Mouse (Mus musculus): Measurements from ENCODE around the gene Zbtb20. TPM values are rescaled to one million over a fixed set of nuclear protein-coding genes. Genes with fewer than 3 reads are reported as not detected.

Zbtb20 gene
- total and polyA plus RNA-seq, 2 experiments from 2014 or later, result 25.2 to 38.0 TPM

DNA sequence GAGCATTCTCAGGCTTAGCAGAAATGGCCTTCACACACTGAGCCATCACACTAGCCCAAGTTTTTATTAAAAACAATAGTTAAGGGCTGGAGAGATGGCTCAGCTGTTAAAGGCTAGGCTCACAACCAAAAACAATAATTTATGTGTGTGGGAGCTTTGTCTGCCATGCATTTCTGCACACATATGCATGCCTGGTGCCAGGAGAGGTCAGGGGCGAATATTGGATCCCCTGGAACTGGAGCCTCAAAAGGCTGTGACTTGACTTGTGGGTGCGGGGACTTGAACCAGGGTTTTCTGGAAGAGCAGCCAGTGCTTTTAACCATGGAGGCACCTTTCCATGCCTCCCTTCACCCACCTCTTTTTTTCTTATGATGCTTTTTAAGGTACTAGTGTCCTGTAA, 685.6 kb downstream of the Zbtb20 start:
- H3K9me3 ChIP-seq (ENCODE audit: low read length), result no peaks in the 10 kb centered on the region
- no peak for DNase-seq (ENCODE audit: low spot score)
- no peak for ATAC-seq (ENCODE audit: low FRiP score)
- no peak overlapping the region for H3K4me3 ChIP-seq (ENCODE audit: low read depth, low read length)
- no peak overlapping the region for H3K4me2 ChIP-seq (ENCODE audit: low read depth, low read length, poor library complexity, severe bottlenecking)
- H3K36me3 ChIP-seq (ENCODE audit: insufficient read depth, low read length), result no peaks in the 10 kb centered on the region
- WGBS, result 93% methylated on average over 2 of the region's 2 CpGs
- no peak overlapping the region for H3K27ac ChIP-seq (ENCODE audit: low read depth, low read length)
- H3K9ac ChIP-seq (replicated peaks; ENCODE audit: low read length, poor library complexity, severe bottlenecking), result no peak overlapping the region
- no peaks in the 10 kb centered on the region for H3K4me1 ChIP-seq (ENCODE audit: insufficient read depth, low read length)
- H3K27me3 ChIP-seq (ENCODE audit: insufficient read depth, low read length), result no peaks in the 10 kb centered on the region
- no peak for TF ChIP-seq CTCF (IDR thresholded peaks at IDR 0.05)

DNA sequence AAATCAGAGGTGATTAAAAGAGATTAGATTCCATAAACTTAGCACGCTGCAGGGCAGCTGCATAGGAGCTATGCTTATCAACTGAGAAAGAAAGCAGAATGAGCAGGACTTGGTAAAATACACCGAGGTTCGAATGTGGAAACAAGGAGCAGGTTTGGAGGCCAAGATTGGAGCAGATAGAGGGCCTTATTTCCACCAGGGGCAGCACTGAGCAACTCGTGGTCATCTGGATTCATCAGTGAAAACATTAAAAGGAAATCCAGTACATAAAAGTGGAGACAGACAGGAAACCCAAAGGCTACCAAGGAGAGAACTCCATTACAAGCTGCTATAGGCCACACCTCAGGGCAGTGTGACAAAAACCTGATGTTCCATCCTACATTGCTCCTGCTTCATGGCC, 686.3 kb downstream of the Zbtb20 start:
- no peaks in the 10 kb centered on the region for H3K36me3 ChIP-seq (ENCODE audit: insufficient read depth, low read length)
- TF ChIP-seq CTCF (IDR thresholded peaks at IDR 0.05), result peak; percentile 57
- H3K9ac ChIP-seq (replicated peaks; ENCODE audit: low read length, poor library complexity, severe bottlenecking), result no peak overlapping the region
- ATAC-seq (ENCODE audit: low FRiP score) (no peak), DNase-seq (ENCODE audit: low spot score) (no peak)
- H3K27me3 ChIP-seq (ENCODE audit: insufficient read depth, low read length), result no peaks in the 10 kb centered on the region
- no peak overlapping the region for H3K4me3 ChIP-seq (ENCODE audit: low read depth, low read length)
- 85% methylated on average over 4 of the region's 4 CpGs for WGBS
- no peak overlapping the region for H3K4me2 ChIP-seq (ENCODE audit: low read depth, low read length, poor library complexity, severe bottlenecking)
- no peaks in the 10 kb centered on the region for H3K9me3 ChIP-seq (ENCODE audit: low read length)
- H3K4me1 ChIP-seq (ENCODE audit: insufficient read depth, low read length), result no peaks in the 10 kb centered on the region
- no peak overlapping the region for H3K27ac ChIP-seq (ENCODE audit: low read depth, low read length)

- Histone ChIP-seq H3K4me1 (ENCODE audit: insufficient read depth, low read length) (no peaks in the 10 kb centered on the region), H3K27ac (ENCODE audit: low read depth, low read length) (no peak overlapping the region), H3K36me3 (ENCODE audit: insufficient read depth, low read length) (no peaks in the 10 kb centered on the region), H3K4me2 (ENCODE audit: low read depth, low read length, poor library complexity, severe bottlenecking) (no peak overlapping the region), H3K9ac (replicated peaks; ENCODE audit: low read length, poor library complexity, severe bottlenecking) (no peak overlapping the region), H3K27me3 (ENCODE audit: insufficient read depth, low read length) (no peaks in the 10 kb centered on the region), H3K9me3 (ENCODE audit: low read length) (no peaks in the 10 kb centered on the region), H3K4me3 (ENCODE audit: low read depth, low read length) (no peak overlapping the region)
- no peak for ATAC-seq (ENCODE audit: low FRiP score)
- WGBS, result 77% methylated on average over 4 of the region's 4 CpGs
- TF ChIP-seq CTCF (IDR thresholded peaks at IDR 0.05), result no peak
- DNase-seq (ENCODE audit: low spot score), result no peak
These were observed 690.2 kb downstream of the Zbtb20 start for GRCm38 (mm10) chr16:43565872-43566271.

DNA sequence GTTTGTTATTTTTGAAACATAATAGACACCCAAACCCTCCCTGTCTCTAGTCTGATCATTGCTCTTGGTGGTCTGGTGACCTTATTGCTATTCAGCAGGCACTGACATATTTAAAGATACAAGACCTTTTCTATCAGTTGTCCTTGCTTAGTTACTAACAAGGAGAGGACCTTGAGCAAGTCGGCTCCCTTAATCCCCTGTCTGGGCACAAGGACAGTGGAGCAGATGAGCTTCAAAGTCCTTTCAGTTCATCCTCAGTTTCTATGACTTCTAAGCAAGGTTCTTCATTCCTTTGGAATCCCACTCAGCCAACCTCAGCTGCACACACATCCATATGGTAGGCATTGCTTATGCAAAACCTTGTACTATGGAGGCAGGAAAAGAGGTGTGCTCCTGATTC, 690.8 kb downstream of the Zbtb20 start:
- H3K9me3 ChIP-seq (ENCODE audit: low read length), result no peaks in the 10 kb centered on the region
- H3K27me3 ChIP-seq (ENCODE audit: insufficient read depth, low read length), result no peaks in the 10 kb centered on the region
- no peak overlapping the region for H3K27ac ChIP-seq (ENCODE audit: low read depth, low read length)
- H3K9ac ChIP-seq (replicated peaks; ENCODE audit: low read length, poor library complexity, severe bottlenecking), result no peak overlapping the region
- H3K4me2 ChIP-seq (ENCODE audit: low read depth, low read length, poor library complexity, severe bottlenecking), result no peak overlapping the region
- no peaks in the 10 kb centered on the region for H3K36me3 ChIP-seq (ENCODE audit: insufficient read depth, low read length)
- WGBS, result 50% methylated on average over 1 of the region's 1 CpGs
- ATAC-seq (ENCODE audit: low FRiP score) (no peak), DNase-seq (ENCODE audit: low spot score) (no peak)
- no peak overlapping the region for H3K4me3 ChIP-seq (ENCODE audit: low read depth, low read length)
- no peak for TF ChIP-seq CTCF (IDR thresholded peaks at IDR 0.05)
- H3K4me1 ChIP-seq (ENCODE audit: insufficient read depth, low read length), result no peaks in the 10 kb centered on the region

- Histone ChIP-seq H3K9ac (replicated peaks; ENCODE audit: low read length, poor library complexity, severe bottlenecking) (no peak overlapping the region), H3K9me3 (ENCODE audit: low read length) (no peaks in the 10 kb centered on the region), H3K27me3 (ENCODE audit: insufficient read depth, low read length) (no peaks in the 10 kb centered on the region), H3K4me1 (ENCODE audit: insufficient read depth, low read length) (peaks cover 4% of the 10 kb centered on the region; the same call in 1 of the 2 replicates), H3K4me2 (ENCODE audit: low read depth, low read length, poor library complexity, severe bottlenecking) (no peak overlapping the region), H3K27ac (ENCODE audit: low read depth, low read length) (no peak overlapping the region), H3K36me3 (ENCODE audit: insufficient read depth, low read length) (no peaks in the 10 kb centered on the region), H3K4me3 (ENCODE audit: low read depth, low read length) (no peak overlapping the region)
- WGBS, result 87% methylated on average over 16 of the region's 16 CpGs
- DNase-seq (ENCODE audit: low spot score), result no peak
- ATAC-seq (ENCODE audit: low FRiP score), result no peak
- TF ChIP-seq CTCF (IDR thresholded peaks at IDR 0.05), result no peak
These were observed 695.8 kb downstream of the Zbtb20 start for GRCm38 (mm10) chr16:43571376-43572081.

GRCm38 (mm10) chr16:43572171-43572570, 696.5 kb downstream of the Zbtb20 start:
- TF ChIP-seq CTCF (IDR thresholded peaks at IDR 0.05), result no peak
- Histone ChIP-seq H3K9me3 (ENCODE audit: low read length) (no peaks in the 10 kb centered on the region), H3K27me3 (ENCODE audit: insufficient read depth, low read length) (no peaks in the 10 kb centered on the region), H3K4me1 (ENCODE audit: insufficient read depth, low read length) (peaks cover 4% of the 10 kb centered on the region; the same call in 1 of the 2 replicates), H3K4me3 (ENCODE audit: low read depth, low read length) (no peak overlapping the region), H3K4me2 (ENCODE audit: low read depth, low read length, poor library complexity, severe bottlenecking) (no peak overlapping the region), H3K27ac (ENCODE audit: low read depth, low read length) (0 out of 2 replicates have a peak overlapping the region, but pooled peaks have one; percentile 18), H3K9ac (replicated peaks; ENCODE audit: low read length, poor library complexity, severe bottlenecking) (no peak overlapping the region), H3K36me3 (ENCODE audit: insufficient read depth, low read length) (no peaks in the 10 kb centered on the region)
- DNase-seq (ENCODE audit: low spot score) (no peak), ATAC-seq (ENCODE audit: low FRiP score) (no peak)
- WGBS, result 81% methylated on average over 5 of the region's 5 CpGs
